Mouse (Mus musculus) neural tube, embryonic 14.5 days (tissue): Measurements from ENCODE around the gene Tspan5. TPM values are rescaled to one million over a fixed set of nuclear protein-coding genes. Genes with fewer than 3 reads are reported as not detected.

Source experiments
- ATAC-seq: fragments of 200-750 bp; cut with Nextera tagmentation; 2 replicates; pipeline ENCODE4 v1.8.0; 2017; ENCODE audit warnings: low read depth, mild to moderate bottlenecking, moderate TSS enrichment, moderate library complexity
- H3K27ac ChIP-seq: fragments of 300-500 bp; sonication (generic); 2 replicates; pipeline ENCODE4 v1.5.1; 2014; ENCODE audit warnings: low read depth, mild to moderate bottlenecking, control low read depth, low read length, moderate library complexity, mixed read lengths
- H3K27me3 ChIP-seq: fragments of 300-500 bp; sonication (generic); 2 replicates; pipeline ENCODE4 v1.6.1; 2014; ENCODE audit warnings: low read length; ENCODE audit not compliant: control insufficient read depth, insufficient read depth
- H3K36me3 ChIP-seq: fragments of 300-500 bp; sonication (generic); 2 replicates; pipeline ENCODE4 v1.6.1; 2014; ENCODE audit warnings: low read length, mixed read lengths; ENCODE audit not compliant: control insufficient read depth, insufficient read depth
- H3K4me1 ChIP-seq: fragments of 300-500 bp; sonication (generic); 2 replicates; pipeline ENCODE4 v1.6.1; 2014; ENCODE audit warnings: low read length; ENCODE audit not compliant: control insufficient read depth, insufficient read depth
- H3K4me2 ChIP-seq: fragments of 300-500 bp; sonication (generic); 2 replicates; pipeline ENCODE4 v1.6.1; 2014; ENCODE audit warnings: mild to moderate bottlenecking, low read depth, low read length, control low read depth
- H3K4me3 ChIP-seq: fragments of 300-500 bp; sonication (generic); 2 replicates; pipeline ENCODE4 v1.5.1; 2014; ENCODE audit warnings: low read depth, low read length, control low read depth, mixed read lengths
- H3K9ac ChIP-seq: fragments of 300-500 bp; sonication (generic); replicated peaks from 2 replicates; pipeline ENCODE4 v1.6.1; 2014; ENCODE audit warnings: low read depth, mild to moderate bottlenecking, control low read depth, low read length, mixed read lengths
- H3K9me3 ChIP-seq: fragments of 300-500 bp; sonication (generic); 2 replicates; pipeline ENCODE4 v1.6.1; 2016; ENCODE audit warnings: low read length; ENCODE audit not compliant: control insufficient read depth
- WGBS: fragments of 180-500 bp; shearing (Covaris S2); extraction: QIAGEN DNeasy Blood & Tissue Kit; methylation state at CpG from one replicate; pipeline ENCODE4 v1.1.7; 2014; 5-methylcytosine and 5-hydroxymethylcytosine counted together
- polyA plus RNA-seq: library from polyadenylated mRNA; unstranded; fragments of >200 nt; fragmentation: Nextera tagmentation; extraction: Ambion mirVana; gene quantifications from 2 replicates; pipeline ENCODE4 v1.2.1, GENCODE M21; 2014

Tspan5 gene
- polyA plus RNA-seq, 1 experiment from 2014 or later: 115 TPM

- WGBS: 89% methylated on average over 5 of the region's 5 CpGs
- Histone ChIP-seq H3K4me3 (no peak overlapping the region), H3K9ac (no peak overlapping the region), H3K36me3 (no peaks in the 10 kb centered on the region), H3K9me3 (no peaks in the 10 kb centered on the region), H3K4me2 (no peak overlapping the region), H3K27me3 (no peaks in the 10 kb centered on the region), H3K27ac (no peak overlapping the region), H3K4me1 (0 out of 2 replicates have a peak, but pooled peaks cover 2% of the 10 kb centered on the region)
- no peak for ATAC-seq
Observed at GRCm38 (mm10) chr3:138789275-138789674, 47.3 kb downstream of the Tspan5 start.

- no peaks in the 10 kb centered on the region for H3K4me1 ChIP-seq
- 97% methylated on average over 8 of the region's 8 CpGs for WGBS
- H3K4me2 ChIP-seq: no peak overlapping the region
- H3K27ac ChIP-seq: no peak overlapping the region
- no peak for ATAC-seq
- no peak overlapping the region for H3K4me3 ChIP-seq
- no peaks in the 10 kb centered on the region for H3K9me3 ChIP-seq
- H3K27me3 ChIP-seq: no peaks in the 10 kb centered on the region
- no peaks in the 10 kb centered on the region for H3K36me3 ChIP-seq
- no peak overlapping the region for H3K9ac ChIP-seq
Observed at GRCm38 (mm10) chr3:138794533-138794932, 52.5 kb downstream of the Tspan5 start.

- no peaks in the 10 kb centered on the region for H3K9me3 ChIP-seq
- no peak overlapping the region for H3K27ac ChIP-seq
- H3K4me2 ChIP-seq: no peak overlapping the region
- no peak overlapping the region for H3K9ac ChIP-seq
- no peaks in the 10 kb centered on the region for H3K36me3 ChIP-seq
- H3K4me3 ChIP-seq: no peak overlapping the region
- no peak for ATAC-seq
- no peaks in the 10 kb centered on the region for H3K27me3 ChIP-seq
- H3K4me1 ChIP-seq: peaks cover 14% of the 10 kb centered on the region; the same call in 1 of the 2 replicates
- 94% methylated on average over 7 of the region's 7 CpGs for WGBS
Observed at GRCm38 (mm10) chr3:138795951-138796350, 54.0 kb downstream of the Tspan5 start.

GRCm38 (mm10) chr3:138796583-138796982 is 54.6 kb downstream of the Tspan5 start:
- 80% methylated on average over 3 of the region's 3 CpGs for WGBS
- H3K9me3 ChIP-seq: no peaks in the 10 kb centered on the region
- no peaks in the 10 kb centered on the region for H3K27me3 ChIP-seq
- H3K9ac ChIP-seq: no peak overlapping the region
- no peak overlapping the region for H3K27ac ChIP-seq
- no peaks in the 10 kb centered on the region for H3K36me3 ChIP-seq
- H3K4me2 ChIP-seq: no peak overlapping the region
- no peak for ATAC-seq
- H3K4me1 ChIP-seq: peaks cover 20% of the 10 kb centered on the region
- no peak overlapping the region for H3K4me3 ChIP-seq

- H3K4me1 ChIP-seq: peaks cover 46% of the 10 kb centered on the region
- no peak overlapping the region; the same call in 1 of the 2 replicates for H3K9ac ChIP-seq
- no peaks in the 10 kb centered on the region for H3K9me3 ChIP-seq
- H3K36me3 ChIP-seq: no peaks in the 10 kb centered on the region
- WGBS: 30% methylated on average over 16 of the region's 16 CpGs
- H3K27ac ChIP-seq: peak overlapping the region; percentile 91
- peak overlapping the region; percentile 23 for H3K4me2 ChIP-seq
- no peak overlapping the region for H3K4me3 ChIP-seq
- ATAC-seq: peak; percentile 64
- no peaks in the 10 kb centered on the region for H3K27me3 ChIP-seq
Observed at GRCm38 (mm10) chr3:138800664-138801411, 58.8 kb downstream of the Tspan5 start.

GRCm38 (mm10) chr3:138801661-138802060 is 59.7 kb downstream of the Tspan5 start:
- H3K4me1 ChIP-seq: peaks cover 46% of the 10 kb centered on the region
- no peaks in the 10 kb centered on the region for H3K36me3 ChIP-seq
- no peak overlapping the region for H3K9ac ChIP-seq
- H3K4me3 ChIP-seq: no peak overlapping the region
- no peaks in the 10 kb centered on the region for H3K9me3 ChIP-seq
- WGBS: 56% methylated on average over 6 of the region's 6 CpGs
- peak overlapping the region; percentile 23; the same call in 1 of the 2 replicates for H3K4me2 ChIP-seq
- H3K27me3 ChIP-seq: no peaks in the 10 kb centered on the region
- ATAC-seq: 0 out of 2 replicates have a peak, but pooled peaks have one; percentile 7
- H3K27ac ChIP-seq: peak overlapping the region; percentile 91

- ATAC-seq: no peak
- no peaks in the 10 kb centered on the region for H3K9me3 ChIP-seq
- H3K9ac ChIP-seq: 0 out of 2 replicates have a peak overlapping the region, but pooled peaks have one; percentile 7
- H3K27ac ChIP-seq: peak overlapping the region; percentile 34; the same call in 1 of the 2 replicates
- no peaks in the 10 kb centered on the region for H3K36me3 ChIP-seq
- no peaks in the 10 kb centered on the region for H3K27me3 ChIP-seq
- 72% methylated on average over 21 of the region's 21 CpGs for WGBS
- no peak overlapping the region for H3K4me2 ChIP-seq
- peaks cover 46% of the 10 kb centered on the region for H3K4me1 ChIP-seq
- no peak overlapping the region for H3K4me3 ChIP-seq
Observed at GRCm38 (mm10) chr3:138802722-138803443, 60.9 kb downstream of the Tspan5 start.

GRCm38 (mm10) chr3:138803444-138804085 is 61.6 kb downstream of the Tspan5 start:
- Histone ChIP-seq H3K27ac (peak overlapping the region; percentile 34; the same call in 1 of the 2 replicates), H3K36me3 (no peaks in the 10 kb centered on the region), H3K27me3 (no peaks in the 10 kb centered on the region), H3K4me1 (peaks cover 46% of the 10 kb centered on the region), H3K4me3 (no peak overlapping the region), H3K9me3 (no peaks in the 10 kb centered on the region), H3K9ac (no peak overlapping the region), H3K4me2 (no peak overlapping the region)
- 75% methylated on average over 11 of the region's 11 CpGs for WGBS
- no peak for ATAC-seq
